Mouse (Mus musculus) ES-E14 (cell line): ENCODE measurements at regions not wholly inside any gene's neighbourhood (a gene's known extent, or its start where the extent isn't known, plus 50 kb on each side); places are given as distances from the start of the nearest gene placed in this dataset.

Experiments used
- CHD2 ChIP-seq: IDR thresholded peaks from 2 replicates; pipeline ENCODE4 v1.6.1; 2014; ENCODE audit warnings: mild to moderate bottlenecking, low read depth, low read length, inconsistent platforms
- HCFC1 ChIP-seq: IDR thresholded peaks from 2 replicates; pipeline ENCODE4 v1.6.1; 2012; ENCODE audit warnings: low read length, inconsistent platforms, borderline replicate concordance; ENCODE audit not compliant: insufficient read depth
- ZC3H11A ChIP-seq: IDR thresholded peaks from 2 replicates; pipeline ENCODE4 v1.6.1; 2012; ENCODE audit warnings: low read depth, mild to moderate bottlenecking, inconsistent platforms, low read length, borderline replicate concordance
- ZNF384 ChIP-seq: IDR thresholded peaks from 2 replicates; pipeline ENCODE4 v1.6.1; 2012; ENCODE audit warnings: low read depth, low read length, inconsistent platforms

DNA sequence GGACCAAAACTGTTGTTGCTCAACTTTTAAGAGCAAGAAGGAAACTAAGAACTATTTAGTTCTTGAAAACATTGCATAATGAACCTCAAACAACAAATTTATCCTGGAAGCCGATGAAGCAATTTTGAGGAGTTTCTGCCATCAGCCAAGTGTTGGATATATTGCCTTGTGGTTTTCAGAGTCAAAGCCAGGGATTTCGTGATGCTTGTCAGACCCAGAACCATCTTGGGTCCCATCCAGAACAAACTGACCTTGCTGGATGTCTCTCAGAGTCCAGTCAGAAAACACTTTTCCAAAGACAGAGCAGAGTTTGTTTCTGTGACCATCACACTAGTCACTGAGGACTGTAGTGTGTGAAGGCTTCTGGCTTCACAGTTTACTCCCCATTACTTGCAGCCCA is 267.8 kb downstream of the Ice1 start:
- TF ChIP-seq CHD2 (no peak), ZNF384 (no peak), ZC3H11A (no peak), HCFC1 (no peak)
